Mouse (Mus musculus) liver (tissue): ENCODE data around the gene Slc26a8.
"Not testable (repeated sequence)": the region's sequence is repeated elsewhere in the genome, so short reads cannot be mapped to it uniquely, and the experiment has no call there.

Source experiments
- DNase-seq: peaks from one replicate; pipeline ENCODE4 v3.0.0-alpha.2; 2020; ENCODE audit warnings: mixed read lengths

The Slc26a8 gene

DNA sequence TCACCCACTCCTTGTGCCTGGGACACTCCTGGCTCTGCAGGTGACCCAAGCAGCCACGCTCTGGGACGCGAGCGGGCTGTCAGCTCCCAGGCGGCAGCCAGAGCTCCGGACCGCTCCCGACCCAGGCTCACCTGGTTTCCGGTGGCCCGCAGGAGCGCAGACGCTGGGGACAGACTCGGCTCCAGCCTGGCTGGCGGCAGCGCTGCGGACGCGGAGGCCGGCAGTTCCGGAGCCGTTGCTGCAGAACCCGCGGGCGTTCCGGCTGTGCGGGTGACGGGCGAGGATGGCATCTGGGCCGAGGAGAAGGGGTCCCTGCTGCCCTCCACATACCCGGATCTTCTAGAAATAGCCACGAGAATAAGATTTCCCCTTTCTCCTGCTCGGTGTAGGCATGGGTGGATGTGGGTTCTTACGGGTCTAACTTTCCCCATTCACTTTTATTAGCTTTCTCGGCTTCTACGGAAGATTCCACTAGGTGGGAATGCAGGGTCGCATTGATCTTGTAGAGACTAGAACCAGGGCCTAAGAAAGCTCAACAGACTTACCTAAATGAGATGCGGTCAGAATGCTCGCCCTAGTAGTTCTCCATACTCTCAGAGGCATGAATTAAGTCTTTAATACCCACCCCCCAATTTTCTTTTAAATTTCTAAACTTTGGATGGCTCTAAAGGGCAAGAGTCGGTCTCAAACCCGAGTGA lies at the start of gene Slc26a8:
Gene Slc26a8 (minus strand): TSS at position 648 of the 698 bp plus-strand sequence.
- DNase-seq: peak; percentile 65

- no peak for DNase-seq
Measured at GRCm38 (mm10) chr17:28739244-28739643, 49.2 kb upstream of the Slc26a8 start.

DNA sequence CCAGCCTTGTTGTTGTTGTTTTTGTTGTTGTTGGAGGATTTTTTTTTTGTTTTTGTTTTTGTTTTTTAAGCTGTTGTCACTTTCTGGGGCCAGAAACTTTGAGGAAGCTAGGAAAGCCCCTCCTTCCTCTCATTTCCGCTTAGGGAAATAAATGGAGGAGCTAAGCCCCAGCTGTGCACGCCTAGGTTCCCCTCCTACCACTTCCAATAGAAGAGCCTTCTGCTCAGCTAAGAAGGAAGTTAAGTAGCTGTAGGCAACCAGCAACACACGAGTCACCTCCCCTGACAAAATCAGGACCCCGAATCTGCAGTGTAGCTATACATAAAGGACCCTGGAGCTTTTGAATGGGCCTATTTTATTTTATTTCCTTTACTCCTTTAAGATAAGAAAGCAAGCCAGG lies 47.9 kb upstream of the Slc26a8 start:
- no peak for DNase-seq

- DNase-seq: no peak
Measured at GRCm38 (mm10) chr17:28736486-28736885, 46.5 kb upstream of the Slc26a8 start.

GRCm38 (mm10) chr17:28735317-28736105 lies 45.5 kb upstream of the Slc26a8 start:
- no peak for DNase-seq

DNA sequence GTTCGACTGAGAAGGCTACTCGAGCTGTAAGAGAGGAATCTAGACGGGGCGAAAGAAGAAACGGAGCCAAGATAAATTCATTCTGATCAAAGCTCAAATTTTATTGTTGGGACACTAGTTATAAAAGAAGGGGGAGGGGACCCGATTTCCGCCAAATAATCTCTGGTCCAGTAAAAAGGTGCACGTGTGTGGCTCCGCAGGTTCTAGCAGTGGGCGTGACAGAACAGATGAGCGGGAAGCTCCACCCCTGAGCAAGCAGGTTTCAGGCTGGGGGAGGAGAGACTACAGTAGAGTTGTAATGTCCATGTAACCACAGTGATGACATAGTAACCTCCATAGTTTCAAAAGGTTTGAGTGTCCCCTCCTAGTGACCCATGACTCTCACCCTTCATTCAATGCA lies 37.5 kb upstream of the Slc26a8 start:
- DNase-seq: not testable (repeated sequence)

GRCm38 (mm10) chr17:28725783-28726182 lies 35.8 kb upstream of the Slc26a8 start, which contains the start of gene AC170998.1:
Gene AC170998.1, plus strand, starts transcription at chr17:28726083.
- no peak for DNase-seq

- no peak for DNase-seq
Measured at GRCm38 (mm10) chr17:28717535-28717934, 27.5 kb upstream of the Slc26a8 start.

- DNase-seq: no peak
Measured at GRCm38 (mm10) chr17:28715832-28716548, 26.0 kb upstream of the Slc26a8 start.

GRCm38 (mm10) chr17:28714006-28714405 lies 24.0 kb upstream of the Slc26a8 start:
- DNase-seq: no peak

GRCm38 (mm10) chr17:28712305-28712704 lies 22.3 kb upstream of the Slc26a8 start:
- no peak for DNase-seq

GRCm38 (mm10) chr17:28711237-28711636 lies 21.2 kb upstream of the Slc26a8 start:
- no peak for DNase-seq

- DNase-seq: no peak
Measured at GRCm38 (mm10) chr17:28710291-28710688, 20.3 kb upstream of the Slc26a8 start.

GRCm38 (mm10) chr17:28709552-28710290 lies 19.7 kb upstream of the Slc26a8 start:
- no peak for DNase-seq

DNA sequence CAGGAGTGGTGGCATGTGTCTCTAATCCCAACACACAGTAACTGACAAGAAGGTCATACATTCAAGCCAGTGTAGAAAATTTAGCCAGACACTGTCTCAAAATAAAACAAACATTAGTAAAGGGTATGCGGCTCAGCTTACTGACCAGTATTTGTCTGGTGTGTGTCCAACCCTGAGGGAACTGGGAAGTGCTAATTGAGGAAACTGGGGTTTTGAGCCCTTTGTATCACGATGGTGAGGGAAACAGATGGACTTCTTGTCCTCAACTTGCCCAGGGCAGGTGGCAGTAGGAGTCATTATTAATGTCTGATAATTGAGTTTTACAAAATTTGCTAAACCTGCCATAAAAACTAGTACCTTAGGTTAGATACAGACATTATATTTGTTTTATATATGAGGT lies 19.0 kb upstream of the Slc26a8 start:
- no peak for DNase-seq

DNA sequence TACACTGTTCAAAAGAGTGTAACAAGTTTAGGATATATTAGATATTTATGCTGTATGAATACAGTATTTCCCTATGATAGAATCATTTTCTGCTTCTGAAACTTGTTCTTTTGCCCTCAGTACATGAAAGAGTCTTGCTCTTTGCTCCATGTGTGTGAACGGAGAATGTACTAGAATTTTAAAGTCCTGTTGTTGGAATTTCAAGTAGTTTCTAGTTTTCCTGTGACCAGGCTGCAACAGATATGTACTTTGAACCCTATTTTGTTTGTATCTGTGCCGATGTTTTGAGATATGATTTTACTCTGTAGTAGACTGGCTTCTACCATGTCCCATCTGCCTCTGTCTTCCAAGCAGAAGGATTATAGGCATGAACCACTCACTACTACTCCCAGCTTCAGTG lies 17.8 kb upstream of the Slc26a8 start:
- DNase-seq: no peak

- no peak for DNase-seq
Measured at GRCm38 (mm10) chr17:28707136-28707627, 17.1 kb upstream of the Slc26a8 start.

DNA sequence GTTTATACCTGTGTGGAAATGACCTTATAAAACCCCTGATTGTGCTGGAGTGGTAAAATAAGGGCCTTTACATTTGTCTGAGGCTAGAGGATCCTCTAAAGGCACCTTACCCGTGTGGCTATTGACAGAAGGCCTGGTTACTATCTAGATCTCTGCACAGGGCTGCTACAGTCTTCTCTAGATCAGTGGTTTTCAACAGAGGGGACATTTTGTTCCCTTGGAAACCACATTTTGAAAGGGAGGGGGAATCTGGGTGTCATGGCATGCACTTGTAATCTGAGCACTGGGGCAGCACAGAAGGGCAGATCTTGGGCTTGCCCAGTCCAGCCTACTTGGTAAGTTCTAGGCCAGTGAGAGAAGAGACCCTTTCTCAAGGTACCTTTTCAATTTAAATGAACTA lies 16.7 kb upstream of the Slc26a8 start:
- DNase-seq: no peak

- no peak for DNase-seq
Measured at GRCm38 (mm10) chr17:28702646-28703045, 12.6 kb upstream of the Slc26a8 start.

DNA sequence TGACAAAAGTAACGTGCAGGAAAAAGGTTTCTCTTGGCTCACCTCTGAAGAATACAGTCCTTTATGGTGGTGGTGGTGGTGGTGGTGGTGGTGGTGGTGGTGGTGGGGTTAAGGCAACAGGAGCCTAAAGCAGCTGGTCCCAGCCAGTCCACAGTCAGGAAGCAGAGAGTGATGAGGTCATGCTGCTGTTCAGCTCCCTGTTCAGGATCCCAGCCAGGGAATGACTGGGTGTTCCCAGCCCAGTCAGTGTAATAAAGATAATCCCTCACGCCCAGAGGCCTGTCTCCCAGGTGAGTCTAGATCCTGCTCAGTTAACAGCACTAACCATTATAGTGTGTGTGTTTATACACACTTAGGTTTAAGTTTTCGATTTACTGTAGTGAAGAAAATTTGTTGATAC lies 11.7 kb upstream of the Slc26a8 start:
- DNase-seq: no peak

- DNase-seq: no peak
Measured at GRCm38 (mm10) chr17:28701171-28701570, 11.1 kb upstream of the Slc26a8 start.

DNA sequence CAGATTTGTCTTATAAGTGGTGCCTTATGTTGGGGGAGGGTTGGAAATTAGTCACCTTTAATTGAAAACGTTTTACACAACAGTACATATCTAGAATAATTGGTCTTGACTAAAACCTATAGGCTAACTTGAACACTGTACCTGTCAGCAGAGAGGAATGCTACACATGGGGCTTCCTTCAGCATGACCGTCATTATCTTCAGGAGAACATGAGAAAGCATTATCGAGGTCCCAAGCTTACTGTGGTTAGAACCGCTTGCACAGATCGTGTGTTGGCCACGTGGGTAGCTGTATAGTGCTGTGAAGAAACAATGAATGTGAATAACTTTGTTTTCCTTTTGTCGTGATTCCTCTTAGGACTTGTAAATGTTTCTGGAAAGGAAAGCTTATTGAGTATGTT lies 9.8 kb upstream of the Slc26a8 start:
- DNase-seq: no peak

DNA sequence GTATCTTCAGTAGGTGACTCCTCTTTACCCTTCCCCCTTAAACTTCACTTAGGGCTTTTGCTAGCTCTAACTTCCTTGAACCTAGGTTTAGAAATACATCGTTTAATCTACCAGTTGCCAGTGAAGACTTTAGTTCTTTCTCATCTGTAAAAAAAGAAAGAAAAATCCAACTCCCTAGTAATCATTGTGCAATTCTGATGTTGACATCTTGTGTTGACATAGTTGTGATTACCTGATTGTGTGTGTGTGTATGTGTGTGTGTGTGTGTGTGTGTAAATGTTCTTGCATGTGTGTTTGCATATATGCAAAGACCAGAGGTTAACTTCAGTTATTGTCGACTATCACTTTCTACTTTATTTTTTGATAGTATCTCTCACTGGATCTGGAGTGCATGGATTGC lies 8.6 kb upstream of the Slc26a8 start:
- DNase-seq: no peak
